24 mouse cellular contexts compared by ENCODE assay signal in genomic region chr11:20628216-20628615, GRCm38 (mm10).
DNase-seq lines count a peak whose midpoint lies in the region; ATAC-seq and TF ChIP-seq lines count a peak whose summit lies in the region.
"Had no signal": no experiment of that assay in that cellular context is flagged by ENCODE, and none has a peak within 500 bp of the region (broad histone marks: within the 10 kb centered on the region; RNA-seq: fewer than 3 reads in every experiment).

No protein-coding gene starts in this region.

- TF ChIP-seq EP300 in lung, postnatal 0 days (IDR thresholded peaks at IDR 0.05): no peak

- peak; percentile 58 for TF ChIP-seq CTCF in layer of hippocampus, adult 2 months (conservative IDR thresholded peaks at IDR 0.05)
- peak; percentile 57 for TF ChIP-seq CTCF in lung, postnatal 0 days (IDR thresholded peaks at IDR 0.05)

- no peak overlapping the region for H3K4me2 ChIP-seq in heart, embryonic 11.5 days
- no peak overlapping the region for H3K4me2 ChIP-seq in lung, postnatal 0 days (replicated peaks; ENCODE audit: low read depth, low read length)
- H3K4me2 ChIP-seq: hindbrain, embryonic 13.5 days; liver, embryonic 13.5 days; neural tube, embryonic 12.5 days had no signal

- H3K27me3 ChIP-seq in heart, embryonic 11.5 days (ENCODE audit: control insufficient read depth, insufficient read depth, low read length): no peaks in the 10 kb centered on the region
- no peaks in the 10 kb centered on the region for H3K27me3 ChIP-seq in lung, postnatal 0 days (replicated peaks; ENCODE audit: insufficient read depth, low read length)
- H3K27me3 ChIP-seq: CH12.LX; hindbrain, embryonic 13.5 days; liver, embryonic 13.5 days; megakaryocyte, embryonic 14.5 days; neural tube, embryonic 12.5 days had no signal

- no peak overlapping the region for H3K4me3 ChIP-seq in heart, embryonic 11.5 days (ENCODE audit: low read depth, low read length)
- H3K4me3 ChIP-seq in layer of hippocampus, adult 2 months: no peak overlapping the region
- H3K4me3 ChIP-seq in lung, postnatal 0 days (ENCODE audit: low read depth, low read length): no peak overlapping the region
- H3K4me3 ChIP-seq: forebrain, embryonic 10.5 days; hindbrain, embryonic 13.5 days; liver, embryonic 13.5 days; megakaryocyte, embryonic 14.5 days; neural tube, embryonic 12.5 days had no signal

- no peak for ATAC-seq in heart, embryonic 11.5 days (replicated peaks; ENCODE audit: insufficient number of reproducible peaks, low FRiP score, low TSS enrichment)
- ATAC-seq in lung, postnatal 0 days: no peak
- ATAC-seq: inflammation-experienced regulatory T-cells, adult 6 months had no signal

- peaks cover 4% of the 10 kb centered on the region; the same call in 1 of the 2 replicates for H3K4me1 ChIP-seq in heart, embryonic 11.5 days (ENCODE audit: control insufficient read depth, insufficient read depth, low read length)
- peaks cover 1% of the 10 kb centered on the region; the same call in 1 of the 2 replicates for H3K4me1 ChIP-seq in lung, postnatal 0 days (ENCODE audit: insufficient read depth, low read depth, low read length)

- H3K27ac ChIP-seq in heart, embryonic 11.5 days (ENCODE audit: low read depth, low read length): 0 out of 2 replicates have a peak overlapping the region, but pooled peaks have one; percentile 1
- H3K27ac ChIP-seq in layer of hippocampus, adult 2 months: no peak overlapping the region
- no peak overlapping the region for H3K27ac ChIP-seq in lung, postnatal 0 days (ENCODE audit: low read length)
- H3K27ac ChIP-seq: forebrain, embryonic 10.5 days; hindbrain, embryonic 13.5 days; liver, embryonic 13.5 days; neural tube, embryonic 12.5 days had no signal

- no peak overlapping the region for H3K9ac ChIP-seq in heart, embryonic 11.5 days (ENCODE audit: low read depth, low read length)
- H3K9ac ChIP-seq in lung, postnatal 0 days (replicated peaks; ENCODE audit: low read depth): no peak overlapping the region
- H3K9ac ChIP-seq: hindbrain, embryonic 13.5 days; liver, embryonic 13.5 days; neural tube, embryonic 12.5 days had no signal

- H3K36me3 ChIP-seq in heart, embryonic 11.5 days (ENCODE audit: control insufficient read depth, insufficient read depth, low read length): no peaks in the 10 kb centered on the region
- no peaks in the 10 kb centered on the region for H3K36me3 ChIP-seq in lung, postnatal 0 days (ENCODE audit: insufficient read depth, low read length)
- H3K36me3 ChIP-seq: forebrain, embryonic 10.5 days; G1E; hindbrain, embryonic 13.5 days; liver, embryonic 13.5 days; neural tube, embryonic 12.5 days had no signal

- no peaks in the 10 kb centered on the region for H3K9me3 ChIP-seq in heart, embryonic 11.5 days (replicated peaks; ENCODE audit: control insufficient read depth, low read length)
- H3K9me3 ChIP-seq in lung, postnatal 0 days (ENCODE audit: low read length): no peaks in the 10 kb centered on the region
- H3K9me3 ChIP-seq: forebrain, embryonic 10.5 days; G1E; hindbrain, embryonic 13.5 days; liver, embryonic 13.5 days; megakaryocyte, embryonic 14.5 days; neural tube, embryonic 12.5 days had no signal

- WGBS in heart, embryonic 11.5 days (ENCODE audit: insufficient replicate concordance): 31% methylated on average over 2 of the region's 2 CpGs
- 25% methylated on average over 2 of the region's 2 CpGs for WGBS in lung, postnatal 0 days

- DNase-seq in heart, postnatal 4 days: no peak
- no peak for DNase-seq in layer of hippocampus, adult 2 months (ENCODE audit: low spot score in 2 of 2)
- no peak for DNase-seq in layer of hippocampus, postnatal 14 days (ENCODE audit: low spot score in 2 of 2)
- DNase-seq in lung, postnatal 0 days (ENCODE audit: low spot score): peak; percentile 50
- no peak for DNase-seq in lung, postnatal 36 days
- DNase-seq in brain, adult 2 months (ENCODE audit: low read depth, low spot score): peak; percentile 56
- DNase-seq in adrenal gland, postnatal 14 days: no peak
- DNase-seq: adrenal gland, adult 8-10 months; B cell, adult 2 months; cerebellum, adult 9-10 months; heart, postnatal 10 days; layer of hippocampus, adult 9-11 months; liver, embryonic 13.5 days; midbrain, embryonic 14.5 days; right cerebral cortex, postnatal 25 days; spleen, adult 18-20 months had no signal

Comparison
In these comparisons a context has a peak if more than half of its experiments do, and no peak if none do; other contexts are left out.
1. DNase-seq: peak in lung, postnatal 0 days (single experiment) and brain, adult 2 months (single experiment); none in heart, postnatal 4 days (single experiment), layer of hippocampus, adult 2 months (0 of 2), layer of hippocampus, postnatal 14 days (0 of 2), lung, postnatal 36 days (single experiment) and adrenal gland, postnatal 14 days (single experiment).